Mouse (Mus musculus) G1E (cell line): Measurements from ENCODE around the gene Prune1. TPM values are rescaled to one million over a fixed set of nuclear protein-coding genes. Genes with fewer than 3 reads are reported as not detected.

Experiments used
- ATAC-seq: 2 replicates; pipeline ENCODE4 v1.8.0; 2016; ENCODE audit warnings: mild to moderate bottlenecking; ENCODE audit not compliant: insufficient number of reproducible peaks, poor library complexity, low FRiP score, severe bottlenecking; ENCODE audit errors: extremely low read depth
- DNase-seq: peaks from one replicate; pipeline ENCODE4 v3.0.0; 2012; ENCODE audit warnings: low spot score
- H3K27me3 ChIP-seq: 2 replicates; pipeline ENCODE4 v1.6.1; 2012; ENCODE audit warnings: mild to moderate bottlenecking, low read length, inconsistent platforms; ENCODE audit not compliant: insufficient read depth
- H3K36me3 ChIP-seq: replicated peaks from 2 replicates; pipeline ENCODE3; 2012; ENCODE audit warnings: mild to moderate bottlenecking, inconsistent platforms
- H3K4me1 ChIP-seq: 2 replicates; pipeline ENCODE4 v1.6.1; 2012; ENCODE audit warnings: low read depth, low read length, inconsistent platforms, mixed read lengths; ENCODE audit not compliant: insufficient read depth
- H3K4me3 ChIP-seq: 2 replicates; pipeline ENCODE4 v1.5.1; 2012; ENCODE audit warnings: low read depth, mild to moderate bottlenecking, inconsistent platforms, low read length, moderate library complexity, mixed read lengths
- H3K9me3 ChIP-seq: replicated peaks from 2 replicates; pipeline ENCODE4 v1.6.1; 2012; ENCODE audit warnings: inconsistent platforms
- CTCF ChIP-seq: IDR thresholded peaks from 2 replicates; pipeline ENCODE4 v1.5.1; 2012; ENCODE audit warnings: low read depth, low read length, inconsistent platforms, mixed read lengths
- GATA1 ChIP-seq: IDR thresholded peaks from 2 replicates; pipeline ENCODE4 v1.6.1; 2012; ENCODE audit warnings: borderline replicate concordance, low read length, inconsistent platforms, mixed read lengths
- GATA2 ChIP-seq: IDR thresholded peaks from 2 replicates; pipeline ENCODE4 v1.6.1; 2012; ENCODE audit warnings: low read depth, low read length, inconsistent platforms, borderline replicate concordance
- POLR2AphosphoS5 ChIP-seq: IDR thresholded peaks from 2 replicates; pipeline ENCODE4 v1.6.1; 2012; ENCODE audit warnings: low read depth, low read length, inconsistent platforms; ENCODE audit not compliant: insufficient replicate concordance
- TAL1 ChIP-seq: conservative IDR thresholded peaks from 2 replicates; pipeline ENCODE4 v1.6.1; 2012; ENCODE audit warnings: low read depth, low read length, inconsistent platforms, mixed read lengths
- polyA plus RNA-seq: library from polyadenylated mRNA; stranded (reverse); fragments of >175 nt; gene quantifications from 2 replicates; pipeline ENCODE4 v1.2.3, GENCODE M21; 2012
- total RNA-seq, 2 experiments: library from RNA; stranded (forward) in 1 of 2; stranded (reverse) in 1 of 2; fragments of 200-1000 nt in 1 of 2; fragments of >200 nt in 1 of 2; fragmentation: Nextera tagmentation in 1 of 2; gene quantifications; 2 replicates each; pipeline ENCODE4 v1.2.3; 2014 to 2017

Prune1 gene
- total and polyA plus RNA-seq, 3 experiments, result 4.8 to 33.5 (median 15.1) TPM

GRCm38 (mm10) chr3:95307100-95307499 lies 25.2 kb upstream of the Prune1 start, which contains the start of gene Anxa9:
Gene Anxa9 (minus strand): TSS chr3:95307176.
- DNase-seq, result no peak
- Histone ChIP-seq H3K4me1 (peaks cover 33% of the 10 kb centered on the region), H3K36me3 (peaks cover 63% of the 10 kb centered on the region), H3K9me3 (no peaks in the 10 kb centered on the region), H3K4me3 (no peak within 1 kb of the TSS), H3K27me3 (no peaks in the 10 kb centered on the region)
- no peak for TF ChIP-seq POLR2AphosphoS5
- TF ChIP-seq GATA2, result no peak
- no peak for TF ChIP-seq CTCF
- ATAC-seq, result no peak

- TF ChIP-seq GATA2, result no peak
- TF ChIP-seq TAL1, result no peak
- no peak for TF ChIP-seq POLR2AphosphoS5
- TF ChIP-seq GATA1, result no peak
- TF ChIP-seq CTCF, result no peak
- H3K36me3 ChIP-seq, result peaks cover 69% of the 10 kb centered on the region
- DNase-seq, result no peak
Observed at GRCm38 (mm10) chr3:95306244-95306643, 24.4 kb upstream of the Prune1 start.

GRCm38 (mm10) chr3:95301204-95301796 lies 19.4 kb upstream of the Prune1 start:
- Histone ChIP-seq H3K4me3 (no peak overlapping the region), H3K4me1 (peaks cover 18% of the 10 kb centered on the region), H3K36me3 (peaks cover 93% of the 10 kb centered on the region), H3K9me3 (no peaks in the 10 kb centered on the region), H3K27me3 (no peaks in the 10 kb centered on the region)
- DNase-seq (no peak), ATAC-seq (no peak)
- TF ChIP-seq GATA1, result no peak
- no peak for TF ChIP-seq POLR2AphosphoS5
- no peak for TF ChIP-seq CTCF
- TF ChIP-seq GATA2, result no peak
- no peak for TF ChIP-seq TAL1

More at GRCm38 (mm10) chr3:95306244-95306643, 24.4 kb upstream of the Prune1 start:
- Histone ChIP-seq H3K4me3 (no peak overlapping the region), H3K27me3 (no peaks in the 10 kb centered on the region), H3K9me3 (no peaks in the 10 kb centered on the region), H3K4me1 (peaks cover 25% of the 10 kb centered on the region)
- ATAC-seq, result no peak

- no peak for DNase-seq
- no peak for TF ChIP-seq GATA1
- TF ChIP-seq GATA2, result no peak
- TF ChIP-seq CTCF, result no peak
- TF ChIP-seq POLR2AphosphoS5, result no peak
- no peak for TF ChIP-seq TAL1
- H3K36me3 ChIP-seq, result peaks cover 99% of the 10 kb centered on the region
- no peak overlapping the region for H3K4me3 ChIP-seq
- H3K27me3 ChIP-seq, result no peaks in the 10 kb centered on the region
- H3K9me3 ChIP-seq, result no peaks in the 10 kb centered on the region
- H3K4me1 ChIP-seq, result peaks cover 48% of the 10 kb centered on the region
- no peak for ATAC-seq
Observed at GRCm38 (mm10) chr3:95298018-95298417, 16.1 kb upstream of the Prune1 start.

GRCm38 (mm10) chr3:95296103-95296469 lies 14.2 kb upstream of the Prune1 start:
- H3K27me3 ChIP-seq, result no peaks in the 10 kb centered on the region
- H3K4me1 ChIP-seq, result peaks cover 53% of the 10 kb centered on the region
- TF ChIP-seq CTCF, result peak; percentile 63
- no peak for TF ChIP-seq TAL1
- no peak for TF ChIP-seq GATA2
- TF ChIP-seq POLR2AphosphoS5, result no peak
- TF ChIP-seq GATA1, result no peak
- H3K4me3 ChIP-seq, result no peak overlapping the region
- peaks cover 97% of the 10 kb centered on the region for H3K36me3 ChIP-seq
- H3K9me3 ChIP-seq, result no peaks in the 10 kb centered on the region
- ATAC-seq, result no peak
- DNase-seq, result peak; percentile 72

GRCm38 (mm10) chr3:95295321-95296102 lies 13.6 kb upstream of the Prune1 start:
- H3K9me3 ChIP-seq, result no peaks in the 10 kb centered on the region
- ATAC-seq (no peak), DNase-seq (no peak)
- TF ChIP-seq POLR2AphosphoS5 (no peak), GATA1 (no peak), CTCF (no peak), TAL1 (no peak), GATA2 (no peak)
- H3K36me3 ChIP-seq, result peaks cover 97% of the 10 kb centered on the region
- peaks cover 53% of the 10 kb centered on the region for H3K4me1 ChIP-seq
- no peak overlapping the region for H3K4me3 ChIP-seq
- H3K27me3 ChIP-seq, result no peaks in the 10 kb centered on the region
